Mouse (Mus musculus): ENCODE data around the gene Drg1. TPM values are rescaled to one million over a fixed set of nuclear protein-coding genes. Genes with fewer than 3 reads are reported as not detected.

The Drg1 gene
- polyA plus RNA-seq, 1 experiment from 2014 or later, result 249 TPM

- Histone ChIP-seq H3K27me3 (replicated peaks; ENCODE audit: control insufficient read depth, insufficient read depth, low read length) (no peaks in the 10 kb centered on the region), H3K36me3 (ENCODE audit: control insufficient read depth, insufficient read depth, low read length) (peaks cover 55% of the 10 kb centered on the region), H3K9ac (ENCODE audit: low read depth, low read length) (no peak overlapping the region), H3K9me3 (ENCODE audit: control insufficient read depth, low read length) (no peaks in the 10 kb centered on the region), H3K4me3 (ENCODE audit: low read depth, low read length) (no peak overlapping the region), H3K4me1 (replicated peaks; ENCODE audit: control insufficient read depth, insufficient read depth, low read length) (no peaks in the 10 kb centered on the region), H3K4me2 (no peak overlapping the region), H3K27ac (ENCODE audit: low read depth, low read length) (no peak overlapping the region)
- DNase-seq (ENCODE audit: low spot score) (no peak), ATAC-seq (replicated peaks; ENCODE audit: low FRiP score) (no peak)
- WGBS, result 75% methylated on average over 5 of the region's 5 CpGs
Observed at GRCm38 (mm10) chr11:3223105-3223504, 43.1 kb downstream of the Drg1 start.

GRCm38 (mm10) chr11:3212526-3212925 lies 53.7 kb downstream of the Drg1 start:
- H3K36me3 ChIP-seq (ENCODE audit: control insufficient read depth, insufficient read depth, low read length), result peaks cover 41% of the 10 kb centered on the region

DNA sequence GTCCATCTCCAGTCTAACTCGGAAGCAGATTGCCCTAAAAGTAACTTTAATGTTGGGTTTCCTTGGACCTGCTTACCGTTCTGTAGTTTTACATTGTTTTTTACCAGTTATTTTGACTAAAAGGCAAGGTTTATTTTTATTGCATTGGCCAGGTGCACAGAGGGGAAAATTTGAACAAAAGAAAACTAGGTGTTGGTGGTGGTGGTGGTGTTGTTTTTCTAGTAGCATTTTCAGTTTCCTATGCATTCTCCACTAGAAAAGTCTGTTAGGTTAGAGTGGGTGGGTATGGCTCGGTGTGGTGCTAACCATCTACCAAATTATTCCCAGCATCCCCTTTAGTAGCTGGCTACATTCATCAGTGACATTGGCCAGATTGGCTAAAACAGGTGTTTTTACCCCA lies 59.4 kb downstream of the Drg1 start:
- WGBS, result 89% methylated on average over 3 of the region's 3 CpGs
- no peak for ATAC-seq (replicated peaks; ENCODE audit: low FRiP score)
- peaks cover 39% of the 10 kb centered on the region for H3K36me3 ChIP-seq (ENCODE audit: control insufficient read depth, insufficient read depth, low read length)

More at GRCm38 (mm10) chr11:3212526-3212925, 53.7 kb downstream of the Drg1 start:
- ATAC-seq (replicated peaks; ENCODE audit: low FRiP score) (no peak), DNase-seq (ENCODE audit: low spot score) (no peak)
- Histone ChIP-seq H3K9me3 (ENCODE audit: control insufficient read depth, low read length) (no peaks in the 10 kb centered on the region), H3K4me2 (no peak overlapping the region), H3K27me3 (replicated peaks; ENCODE audit: control insufficient read depth, insufficient read depth, low read length) (no peaks in the 10 kb centered on the region), H3K9ac (ENCODE audit: low read depth, low read length) (no peak overlapping the region), H3K4me1 (replicated peaks; ENCODE audit: control insufficient read depth, insufficient read depth, low read length) (no peaks in the 10 kb centered on the region), H3K4me3 (ENCODE audit: low read depth, low read length) (no peak overlapping the region), H3K27ac (ENCODE audit: low read depth, low read length) (no peak overlapping the region)
- 90% methylated on average over 1 of the region's 1 CpGs for WGBS

DNA sequence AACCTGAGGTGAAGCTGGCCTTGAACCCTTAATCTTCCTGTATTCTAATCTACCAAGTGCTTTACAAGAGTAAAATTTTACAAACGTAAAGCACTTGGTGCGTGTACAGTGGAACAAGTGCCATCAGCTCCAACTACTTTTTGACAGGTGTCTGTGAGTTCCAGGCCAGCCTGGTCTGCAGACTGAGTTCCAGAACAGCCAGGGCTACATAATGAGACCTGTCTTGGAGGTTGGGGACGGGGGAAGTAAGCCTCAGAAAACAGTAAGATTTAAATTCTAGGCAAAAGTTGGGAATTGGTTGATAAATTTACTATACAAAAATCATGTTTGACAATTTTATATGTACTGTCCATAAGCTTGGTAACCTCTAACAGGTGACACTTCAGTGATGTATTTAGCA lies 61.0 kb downstream of the Drg1 start:
- H3K36me3 ChIP-seq (ENCODE audit: control insufficient read depth, insufficient read depth, low read length), result peaks cover 33% of the 10 kb centered on the region
- no peak overlapping the region for H3K9ac ChIP-seq (ENCODE audit: low read depth, low read length)
- H3K9me3 ChIP-seq (ENCODE audit: control insufficient read depth, low read length), result no peaks in the 10 kb centered on the region
- DNase-seq (ENCODE audit: low spot score), result no peak
- H3K27me3 ChIP-seq (replicated peaks; ENCODE audit: control insufficient read depth, insufficient read depth, low read length), result no peaks in the 10 kb centered on the region
- no peak overlapping the region for H3K27ac ChIP-seq (ENCODE audit: low read depth, low read length)
- no peak overlapping the region for H3K4me3 ChIP-seq (ENCODE audit: low read depth, low read length)
- 89% methylated on average over 3 of the region's 3 CpGs for WGBS
- no peak for ATAC-seq (replicated peaks; ENCODE audit: low FRiP score)
- H3K4me1 ChIP-seq (replicated peaks; ENCODE audit: control insufficient read depth, insufficient read depth, low read length), result peaks cover 5% of the 10 kb centered on the region; the same call in 1 of the 2 replicates
- H3K4me2 ChIP-seq, result peak overlapping the region; percentile 51

More for the DNA sequence above, 59.4 kb downstream of the Drg1 start:
- Histone ChIP-seq H3K4me3 (ENCODE audit: low read depth, low read length) (no peak overlapping the region), H3K4me1 (replicated peaks; ENCODE audit: control insufficient read depth, insufficient read depth, low read length) (peaks cover 5% of the 10 kb centered on the region; the same call in 1 of the 2 replicates), H3K27ac (ENCODE audit: low read depth, low read length) (no peak overlapping the region), H3K27me3 (replicated peaks; ENCODE audit: control insufficient read depth, insufficient read depth, low read length) (no peaks in the 10 kb centered on the region), H3K9me3 (ENCODE audit: control insufficient read depth, low read length) (no peaks in the 10 kb centered on the region), H3K9ac (ENCODE audit: low read depth, low read length) (no peak overlapping the region), H3K4me2 (no peak overlapping the region)
- DNase-seq (ENCODE audit: low spot score), result no peak

- ATAC-seq (replicated peaks; ENCODE audit: low FRiP score) (no peak), DNase-seq (ENCODE audit: low spot score) (no peak)
- peak overlapping the region; percentile 51 for H3K4me2 ChIP-seq
- peaks cover 25% of the 10 kb centered on the region for H3K36me3 ChIP-seq (ENCODE audit: control insufficient read depth, insufficient read depth, low read length)
- 0 out of 2 replicates have a peak overlapping the region, but pooled peaks have one; percentile 3 for H3K9ac ChIP-seq (ENCODE audit: low read depth, low read length)
- H3K4me3 ChIP-seq (ENCODE audit: low read depth, low read length), result peak overlapping the region; percentile 53
- peaks cover 5% of the 10 kb centered on the region; the same call in 1 of the 2 replicates for H3K4me1 ChIP-seq (replicated peaks; ENCODE audit: control insufficient read depth, insufficient read depth, low read length)
- no peaks in the 10 kb centered on the region for H3K27me3 ChIP-seq (replicated peaks; ENCODE audit: control insufficient read depth, insufficient read depth, low read length)
- H3K9me3 ChIP-seq (ENCODE audit: control insufficient read depth, low read length), result no peaks in the 10 kb centered on the region
- no peak overlapping the region for H3K27ac ChIP-seq (ENCODE audit: low read depth, low read length)
- 78% methylated on average over 2 of the region's 2 CpGs for WGBS
Observed at GRCm38 (mm10) chr11:3203771-3204170, 62.4 kb downstream of the Drg1 start.

- Histone ChIP-seq H3K4me3 (ENCODE audit: low read depth, low read length) (peak overlapping the region; percentile 53), H3K36me3 (ENCODE audit: control insufficient read depth, insufficient read depth, low read length) (peaks cover 25% of the 10 kb centered on the region), H3K27me3 (replicated peaks; ENCODE audit: control insufficient read depth, insufficient read depth, low read length) (no peaks in the 10 kb centered on the region), H3K4me2 (peak overlapping the region; percentile 51), H3K4me1 (replicated peaks; ENCODE audit: control insufficient read depth, insufficient read depth, low read length) (peaks cover 5% of the 10 kb centered on the region; the same call in 1 of the 2 replicates), H3K27ac (ENCODE audit: low read depth, low read length) (peak overlapping the region; percentile 3), H3K9ac (ENCODE audit: low read depth, low read length) (peak overlapping the region; percentile 58), H3K9me3 (ENCODE audit: control insufficient read depth, low read length) (no peaks in the 10 kb centered on the region)
- DNase-seq (ENCODE audit: low spot score) (peak; percentile 63), ATAC-seq (replicated peaks; ENCODE audit: low FRiP score) (peak; percentile 43)
- 0% methylated on average over 34 of the region's 57 CpGs for WGBS
Observed at GRCm38 (mm10) chr11:3202781-3203441, 63.3 kb downstream of the Drg1 start.

GRCm38 (mm10) chr11:3202231-3202701 lies 63.9 kb downstream of the Drg1 start, which contains the start of gene Eif4enif1:
Eif4enif1 (plus strand) TSS chr11:3202392.
- Histone ChIP-seq H3K36me3 (ENCODE audit: control insufficient read depth, insufficient read depth, low read length) (peaks cover 23% of the 10 kb centered on the region), H3K27ac (ENCODE audit: low read depth, low read length) (peak within 1 kb of the TSS; percentile 3), H3K27me3 (replicated peaks; ENCODE audit: control insufficient read depth, insufficient read depth, low read length) (no peaks in the 10 kb centered on the region), H3K9me3 (ENCODE audit: control insufficient read depth, low read length) (no peaks in the 10 kb centered on the region), H3K9ac (ENCODE audit: low read depth, low read length) (peak within 1 kb of the TSS; percentile 58), H3K4me1 (replicated peaks; ENCODE audit: control insufficient read depth, insufficient read depth, low read length) (peaks cover 5% of the 10 kb centered on the region; the same call in 1 of the 2 replicates), H3K4me2 (peak within 1 kb of the TSS; percentile 51), H3K4me3 (ENCODE audit: low read depth, low read length) (peak within 1 kb of the TSS; percentile 53)
- WGBS, result under 1% methylated on average over 45 of the region's 57 CpGs
- DNase-seq (ENCODE audit: low spot score) (peak; percentile 93), ATAC-seq (replicated peaks; ENCODE audit: low FRiP score) (peak; percentile 77)

DNA sequence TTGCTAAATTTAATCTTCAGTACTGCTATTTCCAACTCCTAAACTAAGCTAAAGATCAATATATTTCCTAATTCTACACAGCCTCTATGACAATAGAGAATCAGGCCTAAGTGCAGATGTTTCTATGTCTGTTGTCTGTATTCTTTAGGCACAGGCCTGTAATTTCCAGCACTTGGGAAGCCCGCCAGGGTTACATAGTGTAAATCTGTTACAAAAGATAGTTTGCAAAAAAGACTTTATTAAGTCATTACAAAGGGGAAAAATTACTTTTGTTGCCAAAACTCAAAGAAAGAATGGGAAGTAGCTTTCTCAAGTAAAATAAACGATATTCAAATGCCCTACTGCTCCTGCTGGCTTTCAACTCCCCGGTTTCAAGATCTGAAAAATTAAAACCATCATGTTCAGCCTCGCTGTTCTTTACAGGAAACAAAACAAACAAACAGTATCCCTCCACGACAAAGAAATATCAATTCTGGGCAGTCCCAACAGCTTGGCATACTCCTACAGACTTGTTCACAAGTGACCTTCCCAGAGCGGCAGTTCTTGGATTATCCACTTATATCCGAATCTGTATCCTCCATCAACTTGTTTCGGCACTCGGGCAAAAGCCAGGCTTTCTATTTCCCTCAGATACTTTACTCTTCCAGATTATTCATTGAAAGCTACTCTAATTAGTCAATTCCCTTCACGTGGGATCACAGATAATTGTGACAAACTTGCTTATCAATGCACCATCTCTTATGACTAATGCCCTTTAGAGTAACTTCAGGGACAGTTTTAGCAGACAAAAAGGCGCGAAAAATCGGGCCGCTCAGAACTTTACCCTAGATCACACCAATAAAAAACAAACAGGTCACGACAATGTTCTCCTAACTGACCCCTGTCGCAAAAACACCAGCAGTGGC lies 64.6 kb downstream of the Drg1 start:
- Histone ChIP-seq H3K4me3 (ENCODE audit: low read depth, low read length) (peak overlapping the region; percentile 53), H3K27me3 (replicated peaks; ENCODE audit: control insufficient read depth, insufficient read depth, low read length) (no peaks in the 10 kb centered on the region), H3K27ac (ENCODE audit: low read depth, low read length) (0 out of 2 replicates have a peak overlapping the region, but pooled peaks have one; percentile 0), H3K4me2 (peak overlapping the region; percentile 37), H3K4me1 (replicated peaks; ENCODE audit: control insufficient read depth, insufficient read depth, low read length) (peaks cover 5% of the 10 kb centered on the region; the same call in 1 of the 2 replicates), H3K9me3 (ENCODE audit: control insufficient read depth, low read length) (no peaks in the 10 kb centered on the region), H3K9ac (ENCODE audit: low read depth, low read length) (peak overlapping the region; percentile 21), H3K36me3 (ENCODE audit: control insufficient read depth, insufficient read depth, low read length) (peaks cover 19% of the 10 kb centered on the region)
- peak; percentile 0; the same call in 1 of the 2 replicates for ATAC-seq (replicated peaks; ENCODE audit: low FRiP score)
- WGBS, result 8% methylated on average over 16 of the region's 16 CpGs
- peak; percentile 42 for DNase-seq (ENCODE audit: low spot score)

Data from liver, embryonic 11.5 days (tissue).